Mouse (Mus musculus): ENCODE measurements around the gene Eif2b2. TPM values are rescaled to one million over a fixed set of nuclear protein-coding genes. Genes with fewer than 3 reads are reported as not detected.

Eif2b2 gene
- polyA plus RNA-seq, 1 experiment from 2014 or later, result 76.0 TPM

DNA sequence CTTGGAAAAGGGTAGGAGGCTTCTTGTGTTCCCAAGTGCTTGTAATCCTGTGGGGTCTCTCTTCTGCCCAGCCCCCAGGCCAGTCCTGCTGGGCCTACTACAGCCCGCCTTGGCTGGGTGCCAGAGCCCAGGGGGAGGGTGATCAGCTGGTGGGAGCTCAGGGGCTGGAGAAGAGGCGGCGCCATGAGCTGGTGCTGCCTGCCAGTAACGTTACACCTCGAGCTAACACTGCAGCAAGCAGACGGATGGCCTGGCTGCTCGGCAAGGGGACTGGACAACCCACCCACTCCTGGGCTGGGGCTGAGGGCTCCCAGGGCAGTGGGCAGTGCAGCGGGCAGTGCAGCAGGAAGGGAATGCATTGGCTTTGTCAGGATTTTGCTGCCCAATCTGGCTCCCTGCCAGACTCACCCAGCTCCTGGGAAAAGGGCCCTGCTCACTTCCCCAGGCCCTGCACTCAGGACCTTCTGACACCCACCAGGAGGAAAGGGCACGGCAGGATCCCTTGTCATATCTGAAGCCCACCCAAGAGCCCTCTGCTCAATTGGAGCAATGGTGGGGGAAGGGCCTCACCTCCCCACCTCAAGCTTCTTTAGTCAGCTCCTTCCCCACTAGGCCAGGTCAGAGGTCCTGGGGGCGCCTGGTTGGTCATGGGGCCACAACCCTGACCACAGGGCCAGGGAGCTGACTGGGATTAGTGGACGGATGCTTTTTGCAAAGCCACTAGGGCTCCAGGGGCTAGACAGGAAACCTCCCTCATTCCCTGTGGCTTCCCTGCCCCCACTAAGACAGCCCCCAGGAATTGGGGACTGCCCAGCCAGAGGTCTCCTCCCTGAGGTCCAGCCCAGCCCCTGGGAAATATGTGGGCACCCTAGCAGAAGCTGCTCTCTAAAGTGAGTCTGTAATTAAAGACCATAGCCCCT lies 43.1 kb upstream of the Eif2b2 start:
- H3K4me2 ChIP-seq (ENCODE audit: low read length), result peak overlapping the region; percentile 62
- H3K9me3 ChIP-seq (replicated peaks; ENCODE audit: low read length), result no peaks in the 10 kb centered on the region
- TF ChIP-seq CTCF (IDR thresholded peaks at IDR 0.05; ENCODE audit: low read depth), result no peak
- peaks cover 20% of the 10 kb centered on the region for H3K4me1 ChIP-seq (replicated peaks; ENCODE audit: insufficient read depth, low read length)
- DNase-seq (ENCODE audit: low spot score), result peak; percentile 65
- WGBS, result 13% methylated on average over 11 of the region's 11 CpGs
- H3K9ac ChIP-seq (ENCODE audit: low read depth, low read length), result peak overlapping the region; percentile 23; the same call in 1 of the 2 replicates
- no peak overlapping the region for H3K27ac ChIP-seq
- no peaks in the 10 kb centered on the region for H3K36me3 ChIP-seq (ENCODE audit: insufficient read depth, low read length)
- H3K4me3 ChIP-seq (replicated peaks; ENCODE audit: low read depth, low read length), result peak overlapping the region; percentile 31; the same call in 1 of the 2 replicates
- no peaks in the 10 kb centered on the region; the same call in 1 of the 2 replicates for H3K27me3 ChIP-seq (ENCODE audit: insufficient read depth, low read length)
- peak; percentile 70 for ATAC-seq (replicated peaks; ENCODE audit: low FRiP score, low read depth)

DNA sequence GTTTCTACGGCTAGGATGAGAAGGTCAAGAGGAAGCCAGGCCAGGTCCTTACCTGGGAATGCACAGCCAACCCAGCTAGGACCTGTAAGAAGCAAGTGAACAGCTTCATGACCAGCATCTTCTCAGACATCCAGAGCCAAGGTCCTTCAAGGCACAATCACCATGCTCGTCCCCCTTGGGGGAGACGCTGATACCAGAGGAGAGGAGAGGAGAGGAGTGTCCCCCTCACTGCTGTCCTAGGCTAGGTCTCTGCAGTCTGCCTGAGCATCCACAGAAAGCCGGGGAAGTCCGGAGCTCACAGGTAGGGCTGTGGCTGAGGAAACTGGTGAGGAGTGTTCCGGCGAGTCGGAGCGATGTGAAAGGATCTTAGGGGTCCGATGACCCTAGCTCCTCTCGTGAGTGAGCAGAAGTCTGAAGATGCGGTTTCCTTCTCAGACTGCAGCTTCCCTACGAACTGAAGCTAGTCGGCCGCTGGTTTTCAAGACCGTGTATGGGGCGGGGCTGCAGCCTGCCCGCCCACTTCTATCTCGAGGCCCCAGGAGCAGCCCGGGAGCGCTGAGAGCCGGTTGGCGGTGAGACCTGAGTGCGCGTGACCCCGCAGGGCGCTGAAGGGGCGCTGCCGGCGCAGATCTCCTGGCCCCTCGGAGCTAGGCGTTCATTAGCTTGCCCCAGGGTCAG lies 42.3 kb upstream of the Eif2b2 start:
- no peaks in the 10 kb centered on the region for H3K36me3 ChIP-seq (ENCODE audit: insufficient read depth, low read length)
- DNase-seq (ENCODE audit: low spot score), result peak; percentile 77
- H3K9ac ChIP-seq (ENCODE audit: low read depth, low read length), result peak overlapping the region; percentile 47
- H3K9me3 ChIP-seq (replicated peaks; ENCODE audit: low read length), result no peaks in the 10 kb centered on the region
- peak overlapping the region; percentile 62 for H3K4me2 ChIP-seq (ENCODE audit: low read length)
- H3K27ac ChIP-seq, result no peak overlapping the region
- no peaks in the 10 kb centered on the region; the same call in 1 of the 2 replicates for H3K27me3 ChIP-seq (ENCODE audit: insufficient read depth, low read length)
- peak overlapping the region; percentile 31 for H3K4me3 ChIP-seq (replicated peaks; ENCODE audit: low read depth, low read length)
- ATAC-seq (replicated peaks; ENCODE audit: low FRiP score, low read depth), result no peak; the same call in 1 of the 2 replicates
- TF ChIP-seq CTCF (IDR thresholded peaks at IDR 0.05; ENCODE audit: low read depth), result no peak
- WGBS, result 2% methylated on average over 32 of the region's 32 CpGs
- H3K4me1 ChIP-seq (replicated peaks; ENCODE audit: insufficient read depth, low read length), result peaks cover 27% of the 10 kb centered on the region

DNA sequence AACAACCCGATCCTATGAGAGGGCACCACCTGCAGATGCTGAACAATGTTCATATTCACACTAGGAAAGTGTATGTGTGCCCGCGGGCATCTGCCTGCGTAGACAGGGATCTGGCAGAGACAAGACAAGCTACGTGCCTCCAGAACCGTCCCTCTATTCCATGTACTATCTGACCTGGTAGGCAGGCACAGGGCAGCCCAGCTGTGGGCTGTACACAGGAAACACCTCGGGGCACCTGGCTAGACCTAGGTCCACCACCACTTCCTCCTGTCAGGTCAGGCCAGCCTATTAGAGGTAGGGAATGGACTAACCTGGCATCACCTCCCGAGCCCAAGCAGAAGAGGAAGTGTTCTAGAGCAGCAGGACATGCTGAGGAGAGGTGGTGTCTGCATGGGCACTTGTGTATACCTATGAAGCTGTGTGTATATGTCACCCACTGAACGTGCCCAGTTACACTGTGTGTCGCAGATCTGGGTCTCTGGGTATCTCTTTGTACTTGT lies 41.5 kb upstream of the Eif2b2 start, which contains the start of gene Pgf:
Pgf (minus strand) TSS at position 51 of the 500 bp plus-strand sequence.
- Histone ChIP-seq H3K9me3 (replicated peaks; ENCODE audit: low read length) (no peaks in the 10 kb centered on the region), H3K27ac (no peak within 1 kb of the TSS), H3K9ac (ENCODE audit: low read depth, low read length) (peak within 1 kb of the TSS; percentile 47), H3K4me3 (replicated peaks; ENCODE audit: low read depth, low read length) (peak within 1 kb of the TSS; percentile 31), H3K36me3 (ENCODE audit: insufficient read depth, low read length) (no peaks in the 10 kb centered on the region), H3K4me1 (replicated peaks; ENCODE audit: insufficient read depth, low read length) (peaks cover 31% of the 10 kb centered on the region), H3K4me2 (ENCODE audit: low read length) (peak within 1 kb of the TSS; percentile 62), H3K27me3 (ENCODE audit: insufficient read depth, low read length) (no peaks in the 10 kb centered on the region; the same call in 1 of the 2 replicates)
- 68% methylated on average over 10 of the region's 10 CpGs for WGBS
- DNase-seq (ENCODE audit: low spot score) (no peak), ATAC-seq (replicated peaks; ENCODE audit: low FRiP score, low read depth) (no peak)
- no peak for TF ChIP-seq CTCF (IDR thresholded peaks at IDR 0.05; ENCODE audit: low read depth)

DNA sequence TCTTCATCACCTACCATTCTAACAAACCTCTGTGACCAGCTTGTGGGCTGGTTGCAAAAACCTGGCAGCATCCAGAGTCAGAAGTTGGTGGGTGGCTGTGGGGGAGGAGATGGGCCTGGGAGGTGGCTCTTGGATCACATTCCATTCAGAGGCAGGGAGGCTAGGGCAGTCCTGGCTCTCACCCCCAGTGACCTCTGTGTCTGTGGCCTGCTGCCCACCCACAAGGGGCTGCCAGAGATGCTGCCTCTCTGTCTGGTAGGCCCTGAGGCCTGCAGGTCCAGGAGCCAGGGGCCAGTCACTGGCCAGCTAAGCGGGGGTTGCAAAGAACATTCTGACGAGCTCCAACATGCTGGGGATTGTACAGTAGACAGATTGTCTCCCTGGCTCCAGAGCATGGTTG lies 41.0 kb upstream of the Eif2b2 start:
- no peak for ATAC-seq (replicated peaks; ENCODE audit: low FRiP score, low read depth)
- WGBS, result 68% methylated on average over 2 of the region's 2 CpGs
- Histone ChIP-seq H3K4me2 (ENCODE audit: low read length) (no peak overlapping the region), H3K4me3 (replicated peaks; ENCODE audit: low read depth, low read length) (no peak overlapping the region), H3K9ac (ENCODE audit: low read depth, low read length) (no peak overlapping the region), H3K27me3 (ENCODE audit: insufficient read depth, low read length) (no peaks in the 10 kb centered on the region; the same call in 1 of the 2 replicates), H3K27ac (no peak overlapping the region), H3K36me3 (ENCODE audit: insufficient read depth, low read length) (no peaks in the 10 kb centered on the region), H3K4me1 (replicated peaks; ENCODE audit: insufficient read depth, low read length) (peaks cover 31% of the 10 kb centered on the region), H3K9me3 (replicated peaks; ENCODE audit: low read length) (no peaks in the 10 kb centered on the region)
- TF ChIP-seq CTCF (IDR thresholded peaks at IDR 0.05; ENCODE audit: low read depth), result no peak
- DNase-seq (ENCODE audit: low spot score), result no peak

DNA sequence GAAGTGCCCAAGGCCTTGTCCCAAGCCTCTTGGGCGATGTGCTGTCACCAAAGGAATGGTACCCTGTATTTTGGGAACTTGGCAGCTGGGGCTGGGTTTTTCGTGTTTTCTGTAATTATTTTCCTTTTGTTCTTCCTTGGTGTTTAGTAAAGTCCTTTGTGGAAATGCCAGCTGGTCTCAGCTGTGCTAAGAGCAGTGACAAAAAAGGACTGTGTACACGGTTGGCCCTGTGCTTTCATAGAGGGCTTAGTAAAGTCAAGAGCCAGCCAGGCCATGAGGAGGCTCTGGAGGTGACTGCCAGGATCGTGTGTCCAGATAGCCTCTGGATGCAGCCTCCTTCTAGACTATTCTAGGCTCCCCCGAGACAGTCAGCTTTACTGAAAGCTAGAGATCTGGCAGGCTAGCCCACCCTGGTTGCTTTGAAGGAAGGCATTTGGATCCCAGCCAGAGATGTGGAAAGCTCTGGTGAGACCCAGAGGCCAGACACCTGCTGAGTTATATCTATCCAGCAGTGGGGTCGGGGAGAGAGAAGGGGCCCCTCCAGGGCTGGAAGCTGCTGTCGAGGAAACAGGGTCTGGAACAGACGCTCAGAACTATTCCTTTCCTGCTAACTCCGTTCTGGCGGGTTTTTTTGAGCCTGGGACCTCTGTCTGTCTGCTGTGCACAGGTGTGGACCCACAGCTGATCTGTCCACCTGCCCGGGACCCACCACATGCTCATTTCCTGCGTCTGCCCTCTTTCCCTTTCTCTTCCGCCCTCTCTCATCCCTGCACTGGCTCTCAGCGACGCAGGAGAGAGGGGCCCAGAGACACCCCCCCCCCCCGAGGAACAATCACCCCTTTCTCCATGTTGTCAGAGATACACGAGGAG lies 37.6 kb upstream of the Eif2b2 start:
- ATAC-seq (replicated peaks; ENCODE audit: low FRiP score, low read depth), result no peak

More for the DNA sequence above, 37.6 kb upstream of the Eif2b2 start:
- no peaks in the 10 kb centered on the region; the same call in 1 of the 2 replicates for H3K27me3 ChIP-seq (ENCODE audit: insufficient read depth, low read length)
- no peak overlapping the region for H3K4me3 ChIP-seq (replicated peaks; ENCODE audit: low read depth, low read length)
- H3K4me1 ChIP-seq (replicated peaks; ENCODE audit: insufficient read depth, low read length), result peaks cover 21% of the 10 kb centered on the region
- WGBS, result 29% methylated on average over 14 of the region's 17 CpGs
- no peak overlapping the region for H3K9ac ChIP-seq (ENCODE audit: low read depth, low read length)
- 0 out of 2 replicates have a peak overlapping the region, but pooled peaks have one; percentile 1 for H3K4me2 ChIP-seq (ENCODE audit: low read length)
- no peak for TF ChIP-seq CTCF (IDR thresholded peaks at IDR 0.05; ENCODE audit: low read depth)
- no peak for DNase-seq (ENCODE audit: low spot score)
- no peak overlapping the region for H3K27ac ChIP-seq
- no peaks in the 10 kb centered on the region for H3K36me3 ChIP-seq (ENCODE audit: insufficient read depth, low read length)
- no peaks in the 10 kb centered on the region for H3K9me3 ChIP-seq (replicated peaks; ENCODE audit: low read length)

Data from kidney, postnatal 0 days (tissue).